Mouse (Mus musculus): ENCODE results near the gene Acot13.

- TF ChIP-seq GATA1 (IDR thresholded peaks at IDR 0.05; ENCODE audit: borderline replicate concordance, low read length) = no peak
- no peak for TF ChIP-seq FLI1 (IDR thresholded peaks at IDR 0.05; ENCODE audit: low read length)
Observed at GRCm38 (mm10) chr13:24803196-24803595, 28.1 kb downstream of the Acot13 start.
